Mouse (Mus musculus) hindbrain, postnatal 0 days (tissue): ENCODE data around the gene Pde2a. TPM values are rescaled to one million over a fixed set of nuclear protein-coding genes. Genes with fewer than 3 reads are reported as not detected.
A peak's percentile ranks its signal among the peaks of the same experiment; 100 is the strongest.

Source experiments
- ATAC-seq: fragments of 200-750 bp; cut with Nextera tagmentation; 2 replicates; pipeline ENCODE4 v1.8.0; 2017; ENCODE audit warnings: mild to moderate bottlenecking, moderate TSS enrichment, moderate library complexity
- DNase-seq: peaks from one replicate; pipeline ENCODE4 v3.0.0-alpha.2; 2015; ENCODE audit warnings: low spot score
- H3K27ac ChIP-seq: fragments of 300-500 bp; sonication (generic); 2 replicates; pipeline ENCODE4 v1.5.1; 2014; ENCODE audit warnings: mild to moderate bottlenecking
- H3K27me3 ChIP-seq: fragments of 300-500 bp; sonication (generic); 2 replicates; pipeline ENCODE4 v1.6.1; 2014; ENCODE audit warnings: low read length, mixed read lengths; ENCODE audit not compliant: insufficient read depth
- H3K36me3 ChIP-seq: fragments of 300-500 bp; sonication (generic); 2 replicates; pipeline ENCODE4 v1.6.1; 2014; ENCODE audit warnings: low read length, mixed read lengths; ENCODE audit not compliant: insufficient read depth
- H3K4me1 ChIP-seq: fragments of 300-500 bp; sonication (generic); 2 replicates; pipeline ENCODE4 v1.6.1; 2014; ENCODE audit warnings: antibody characterized with exemption, low read length, mixed read lengths; ENCODE audit not compliant: insufficient read depth
- H3K4me2 ChIP-seq: fragments of 300-500 bp; sonication (generic); 2 replicates; pipeline ENCODE4 v1.6.1; 2014; ENCODE audit warnings: low read depth, mild to moderate bottlenecking, low read length, moderate library complexity, mixed read lengths
- H3K4me3 ChIP-seq: fragments of 300-500 bp; sonication (generic); 2 replicates; pipeline ENCODE4 v1.5.1; 2014; ENCODE audit warnings: low read length
- H3K9ac ChIP-seq: fragments of 300-500 bp; sonication (generic); replicated peaks from 2 replicates; pipeline ENCODE4 v1.6.1; 2014; ENCODE audit warnings: mild to moderate bottlenecking, low read length, moderate library complexity, mixed read lengths
- H3K9me3 ChIP-seq: fragments of 300-500 bp; sonication (generic); 2 replicates; pipeline ENCODE4 v1.6.1; 2016; ENCODE audit warnings: low read length, mixed read lengths
- CTCF ChIP-seq: IDR thresholded peaks from 2 replicates; pipeline ENCODE4 v1.5.1; 2016; ENCODE audit warnings: antibody characterized with exemption, control low read depth, low read depth
- WGBS: fragments of 180-500 bp; shearing (Covaris S2); extraction: QIAGEN DNeasy Blood & Tissue Kit; methylation state at CpG from one replicate; pipeline ENCODE4 v1.1.7; 2014; 5-methylcytosine and 5-hydroxymethylcytosine counted together
- polyA plus RNA-seq: library from polyadenylated mRNA; unstranded; fragments of >200 nt; fragmentation: Nextera tagmentation; extraction: Ambion mirVana; gene quantifications from 2 replicates; pipeline ENCODE4 v1.2.1, GENCODE M21; 2015
- total RNA-seq: library from RNA; depleted of rRNA; stranded (reverse); fragments of >200 nt; gene quantifications from 2 replicates; pipeline ENCODE4 v1.2.3, GENCODE M21; 2014

The Pde2a gene
- total and polyA plus RNA-seq, 2 experiments from 2014 or later: 27.1 to 55.8 TPM

GRCm38 (mm10) chr7:101513655-101514054 is 92.2 kb downstream of the Pde2a start:
- peak; percentile 48 for ATAC-seq
- Histone ChIP-seq H3K9ac (no peak overlapping the region), H3K27me3 (no peaks in the 10 kb centered on the region; the same call in 1 of the 2 replicates), H3K4me3 (no peak overlapping the region), H3K4me1 (no peaks in the 10 kb centered on the region), H3K9me3 (no peaks in the 10 kb centered on the region), H3K36me3 (no peaks in the 10 kb centered on the region), H3K27ac (no peak overlapping the region), H3K4me2 (no peak overlapping the region)
- peak; percentile 75 for DNase-seq
- peak; percentile 32; the same call in 1 of the 2 replicates for TF ChIP-seq CTCF
- 34% methylated on average over 7 of the region's 7 CpGs for WGBS

- 82% methylated on average over 6 of the region's 6 CpGs for WGBS
- H3K36me3 ChIP-seq: no peaks in the 10 kb centered on the region
- ATAC-seq: no peak
- H3K27me3 ChIP-seq: no peaks in the 10 kb centered on the region; the same call in 1 of the 2 replicates
- H3K9ac ChIP-seq: no peak overlapping the region
- no peak overlapping the region for H3K4me3 ChIP-seq
- H3K4me1 ChIP-seq: no peaks in the 10 kb centered on the region
- no peak for DNase-seq
- no peak overlapping the region for H3K27ac ChIP-seq
- no peaks in the 10 kb centered on the region for H3K9me3 ChIP-seq
- TF ChIP-seq CTCF: no peak
- H3K4me2 ChIP-seq: no peak overlapping the region
Observed at GRCm38 (mm10) chr7:101514768-101515167, 93.3 kb downstream of the Pde2a start.

- DNase-seq: no peak
- no peak for TF ChIP-seq CTCF
- 55% methylated on average over 6 of the region's 6 CpGs for WGBS
Observed at GRCm38 (mm10) chr7:101515295-101515694, 93.8 kb downstream of the Pde2a start.

GRCm38 (mm10) chr7:101516460-101516859 is 95.0 kb downstream of the Pde2a start:
- no peak overlapping the region for H3K27ac ChIP-seq
- WGBS: 67% methylated on average over 6 of the region's 6 CpGs

More at GRCm38 (mm10) chr7:101515295-101515694, 93.8 kb downstream of the Pde2a start:
- Histone ChIP-seq H3K27ac (no peak overlapping the region), H3K9me3 (no peaks in the 10 kb centered on the region), H3K36me3 (no peaks in the 10 kb centered on the region), H3K4me1 (no peaks in the 10 kb centered on the region), H3K27me3 (no peaks in the 10 kb centered on the region; the same call in 1 of the 2 replicates), H3K4me3 (no peak overlapping the region), H3K9ac (no peak overlapping the region), H3K4me2 (no peak overlapping the region)
- ATAC-seq: no peak

GRCm38 (mm10) chr7:101521696-101522095 is 100.2 kb downstream of the Pde2a start:
- DNase-seq: no peak
- Histone ChIP-seq H3K4me2 (no peak overlapping the region), H3K27ac (no peak overlapping the region), H3K9me3 (no peaks in the 10 kb centered on the region), H3K27me3 (no peaks in the 10 kb centered on the region), H3K9ac (no peak overlapping the region), H3K4me3 (no peak overlapping the region), H3K36me3 (no peaks in the 10 kb centered on the region), H3K4me1 (no peaks in the 10 kb centered on the region)
- no peak for TF ChIP-seq CTCF
- 66% methylated on average over 1 of the region's 1 CpGs for WGBS
- no peak for ATAC-seq

More at GRCm38 (mm10) chr7:101516460-101516859, 95.0 kb downstream of the Pde2a start:
- Histone ChIP-seq H3K4me2 (no peak overlapping the region), H3K9ac (no peak overlapping the region), H3K27me3 (no peaks in the 10 kb centered on the region; the same call in 1 of the 2 replicates), H3K9me3 (no peaks in the 10 kb centered on the region), H3K4me1 (no peaks in the 10 kb centered on the region), H3K4me3 (no peak overlapping the region), H3K36me3 (no peaks in the 10 kb centered on the region)
- no peak for TF ChIP-seq CTCF
- ATAC-seq (no peak), DNase-seq (no peak)

GRCm38 (mm10) chr7:101523205-101523604 is 101.7 kb downstream of the Pde2a start:
- no peaks in the 10 kb centered on the region for H3K4me1 ChIP-seq
- H3K36me3 ChIP-seq: no peaks in the 10 kb centered on the region
- DNase-seq (peak; percentile 28), ATAC-seq (peak; percentile 67)
- H3K4me2 ChIP-seq: no peak overlapping the region
- H3K27ac ChIP-seq: no peak overlapping the region
- H3K4me3 ChIP-seq: no peak overlapping the region
- H3K9ac ChIP-seq: no peak overlapping the region
- 31% methylated on average over 2 of the region's 2 CpGs for WGBS
- H3K9me3 ChIP-seq: no peaks in the 10 kb centered on the region
- H3K27me3 ChIP-seq: no peaks in the 10 kb centered on the region
- TF ChIP-seq CTCF: no peak

GRCm38 (mm10) chr7:101526484-101526883 is 105.0 kb downstream of the Pde2a start:
- Histone ChIP-seq H3K4me3 (no peak overlapping the region), H3K27me3 (no peaks in the 10 kb centered on the region), H3K4me2 (no peak overlapping the region), H3K36me3 (no peaks in the 10 kb centered on the region), H3K27ac (no peak overlapping the region), H3K9me3 (no peaks in the 10 kb centered on the region), H3K4me1 (no peaks in the 10 kb centered on the region), H3K9ac (no peak overlapping the region)
- ATAC-seq: no peak
- DNase-seq: no peak
- no peak for TF ChIP-seq CTCF
- WGBS: 56% methylated on average over 7 of the region's 7 CpGs
